Mouse (Mus musculus) left cerebral cortex, postnatal 25 days (tissue): ENCODE results near the gene Pygb. TPM values are rescaled to one million over a fixed set of nuclear protein-coding genes. Genes with fewer than 3 reads are reported as not detected.
A peak's percentile ranks its signal among the peaks of the same experiment; 100 is the strongest.

Experiments used
- DNase-seq, 2 experiments: peaks; one replicate each; pipeline ENCODE4 v3.0.0; 2022; ENCODE audit warnings: low spot score in 2 of 2, mixed read lengths in 1 of 2
- intact Hi-C: fragments of 180-260 bp; cut with DNase I; formaldehyde crosslinking; loops from one replicate; pipeline ENCODE4 v1.15.1; 2025
- total RNA-seq, 2 experiments: library from RNA; stranded (reverse); gene quantifications; 2 replicates each; pipeline ENCODE4 v1.2.3; 2021

Pygb gene
- total RNA-seq, 2 experiments from 2014 or later: 112 to 116 TPM

- intact Hi-C loops: no loop called here
- DNase-seq: no peak
Measured at GRCm38 (mm10) chr2:150834616-150835015, 48.1 kb downstream of the Pygb start.

GRCm38 (mm10) chr2:150835975-150836374 lies 49.4 kb downstream of the Pygb start:
- no peak for DNase-seq
- intact Hi-C loops: no loop called here

- DNase-seq: peak; percentile 38 to 55
- intact Hi-C loops: no loop called here
Measured at GRCm38 (mm10) chr2:150836906-150837305, 50.4 kb downstream of the Pygb start.

- intact Hi-C loops: no loop called here
- DNase-seq: no peak
Measured at GRCm38 (mm10) chr2:150837781-150838180, 51.2 kb downstream of the Pygb start.

- intact Hi-C loops: no loop called here
- DNase-seq: peak; percentile 41 to 77
Measured at GRCm38 (mm10) chr2:150839686-150840471, 53.3 kb downstream of the Pygb start.

- intact Hi-C loops: no loop called here
- no peak for DNase-seq
Measured at GRCm38 (mm10) chr2:150841109-150841508, 54.6 kb downstream of the Pygb start.

- intact Hi-C loops: no loop called here
Measured at GRCm38 (mm10) chr2:150842049-150842461, 55.5 kb downstream of the Pygb start.

GRCm38 (mm10) chr2:150844798-150845197 lies 58.3 kb downstream of the Pygb start:
- intact Hi-C loops: loop anchor here (2.0 kb wide), 1 partner anchor 60 kb away; the partner anchor contains the start of genes Abhd12 and Gins1
- DNase-seq: peak; percentile 57 to 84

More at GRCm38 (mm10) chr2:150842049-150842461, 55.5 kb downstream of the Pygb start:
- DNase-seq: peak; percentile 47

- no peak for DNase-seq
- intact Hi-C loops: no loop called here
Measured at GRCm38 (mm10) chr2:150847436-150847995, 61.0 kb downstream of the Pygb start.

GRCm38 (mm10) chr2:150851251-150851650 lies 64.7 kb downstream of the Pygb start:
- intact Hi-C loops: no loop called here
- DNase-seq: no peak

- intact Hi-C loops: no loop called here
- no peak for DNase-seq
Measured at GRCm38 (mm10) chr2:150855186-150855585, 68.7 kb downstream of the Pygb start.

GRCm38 (mm10) chr2:150858724-150859487 lies 72.4 kb downstream of the Pygb start:
- no peak for DNase-seq
- intact Hi-C loops: no loop called here

GRCm38 (mm10) chr2:150859709-150860470 lies 73.4 kb downstream of the Pygb start:
- DNase-seq: no peak
- intact Hi-C loops: no loop called here

GRCm38 (mm10) chr2:150861128-150861527 lies 74.6 kb downstream of the Pygb start:
- no peak for DNase-seq
- intact Hi-C loops: no loop called here

- no peak for DNase-seq
- intact Hi-C loops: no loop called here
Measured at GRCm38 (mm10) chr2:150867021-150867420, 80.5 kb downstream of the Pygb start.

GRCm38 (mm10) chr2:150869446-150869845 lies 82.9 kb downstream of the Pygb start:
- intact Hi-C loops: no loop called here
- DNase-seq: no peak

- intact Hi-C loops: no loop called here
Measured at GRCm38 (mm10) chr2:150874508-150874907, 88.0 kb downstream of the Pygb start.

GRCm38 (mm10) chr2:150875226-150875625 lies 88.7 kb downstream of the Pygb start:
- intact Hi-C loops: no loop called here
- no peak for DNase-seq

More at GRCm38 (mm10) chr2:150874508-150874907, 88.0 kb downstream of the Pygb start:
- no peak for DNase-seq

GRCm38 (mm10) chr2:150877561-150877960 lies 91.0 kb downstream of the Pygb start:
- intact Hi-C loops: no loop called here
- no peak for DNase-seq
